Mouse (Mus musculus) large intestine, adult 2 months (tissue): ENCODE measurements at regions not wholly inside any gene's neighbourhood (a gene's known extent, or its start where the extent isn't known, plus 50 kb on each side); places are given as distances from the start of the nearest gene placed in this dataset.
A peak's percentile ranks its signal among the peaks of the same experiment; 100 is the strongest.

ENCODE experiments used
- DNase-seq: peaks from one replicate; pipeline ENCODE4 v3.0.0-alpha.2; 2012; ENCODE audit warnings: low read depth, low spot score
- WGBS: fragments of 180-500 bp; shearing (Covaris S2); methylation state at CpG from one replicate; pipeline ENCODE4 v1.1.7; 2018; 5-methylcytosine and 5-hydroxymethylcytosine counted together

GRCm38 (mm10) chr4:48725660-48726348 lies 62.5 kb downstream of the Cavin4 start:
- DNase-seq = no peak
- 66% methylated on average over 13 of the region's 13 CpGs for WGBS

- WGBS = 83% methylated on average over 11 of the region's 11 CpGs
- no peak for DNase-seq
These were observed 63.1 kb downstream of the Cavin4 start for GRCm38 (mm10) chr4:48726349-48726835.

- 67% methylated on average over 10 of the region's 10 CpGs for WGBS
These were observed 71.7 kb downstream of the Cavin4 start for GRCm38 (mm10) chr4:48734854-48735564.

GRCm38 (mm10) chr4:48746237-48746636 lies 82.9 kb downstream of the Cavin4 start:
- 73% methylated on average over 3 of the region's 3 CpGs for WGBS
- DNase-seq = no peak

More at GRCm38 (mm10) chr4:48734854-48735564, 71.7 kb downstream of the Cavin4 start:
- DNase-seq = no peak

- 74% methylated on average over 7 of the region's 7 CpGs for WGBS
- no peak for DNase-seq
These were observed 86.3 kb downstream of the Cavin4 start for GRCm38 (mm10) chr4:48749566-48749965.

- WGBS = 30% methylated on average over 5 of the region's 5 CpGs
- DNase-seq = no peak
These were observed 86.8 kb downstream of the Cavin4 start for GRCm38 (mm10) chr4:48750087-48750486.

- DNase-seq = no peak
- 56% methylated on average over 13 of the region's 13 CpGs for WGBS
These were observed 91.3 kb downstream of the Cavin4 start for GRCm38 (mm10) chr4:48754466-48755171.

- DNase-seq = no peak
- 82% methylated on average over 8 of the region's 8 CpGs for WGBS
These were observed 97.3 kb downstream of the Cavin4 start for GRCm38 (mm10) chr4:48760625-48761024.

GRCm38 (mm10) chr4:48766458-48766857 lies 103.1 kb downstream of the Cavin4 start:
- no peak for DNase-seq
- WGBS = 95% methylated on average over 1 of the region's 1 CpGs

- 6% methylated on average over 3 of the region's 3 CpGs for WGBS
- DNase-seq = no peak
These were observed 107.2 kb downstream of the Cavin4 start for GRCm38 (mm10) chr4:48770403-48770953.

GRCm38 (mm10) chr4:48770954-48771665 lies 107.8 kb downstream of the Cavin4 start:
- peak; percentile 51 for DNase-seq
- WGBS = 5% methylated on average over 14 of the region's 14 CpGs

- WGBS = 46% methylated on average over 8 of the region's 8 CpGs
These were observed 108.5 kb downstream of the Cavin4 start for GRCm38 (mm10) chr4:48771836-48772235.

GRCm38 (mm10) chr4:48779202-48779905 lies 116.0 kb downstream of the Cavin4 start:
- WGBS = 72% methylated on average over 12 of the region's 12 CpGs
- no peak for DNase-seq

More at GRCm38 (mm10) chr4:48771836-48772235, 108.5 kb downstream of the Cavin4 start:
- no peak for DNase-seq

- DNase-seq = no peak
- 89% methylated on average over 2 of the region's 2 CpGs for WGBS
These were observed 116.6 kb downstream of the Cavin4 start for GRCm38 (mm10) chr4:48779955-48780354.

- DNase-seq = no peak
- 63% methylated on average over 4 of the region's 4 CpGs for WGBS
These were observed 117.8 kb downstream of the Cavin4 start for GRCm38 (mm10) chr4:48781099-48781498.

- WGBS = 64% methylated on average over 3 of the region's 3 CpGs
These were observed 119.4 kb downstream of the Cavin4 start for GRCm38 (mm10) chr4:48782686-48783085.

GRCm38 (mm10) chr4:48791096-48791495 lies 127.8 kb downstream of the Cavin4 start:
- DNase-seq = no peak
- 44% methylated on average over 4 of the region's 4 CpGs for WGBS

More at GRCm38 (mm10) chr4:48782686-48783085, 119.4 kb downstream of the Cavin4 start:
- DNase-seq = no peak

- DNase-seq = no peak
- 30% methylated on average over 3 of the region's 3 CpGs for WGBS
These were observed 140.5 kb downstream of the Cavin4 start for GRCm38 (mm10) chr4:48803777-48804176.

- WGBS = 75% methylated on average over 4 of the region's 4 CpGs
- no peak for DNase-seq
These were observed 145.3 kb downstream of the Cavin4 start for GRCm38 (mm10) chr4:48808571-48808970.
